Mouse (Mus musculus) small intestine, adult 2 months (tissue): ENCODE measurements around the gene Prom2.

ENCODE experiments used
- CTCF ChIP-seq: fragments of 200-500 bp; IDR thresholded peaks from 2 replicates; pipeline ENCODE4 v1.5.1; 2012; ENCODE audit warnings: low read depth, mild to moderate bottlenecking, control low read depth, inconsistent platforms, low read length, moderate library complexity, mixed read lengths; ENCODE audit not compliant: insufficient replicate concordance, insufficient read length; ENCODE audit errors: extremely low read depth
- POLR2A ChIP-seq: fragments of 200-500 bp; IDR thresholded peaks from 2 replicates; pipeline ENCODE4 v1.6.1; 2012; ENCODE audit warnings: low read depth, mild to moderate bottlenecking, control low read depth, inconsistent platforms, low read length, moderate library complexity

- TF ChIP-seq POLR2A, result no peak
- TF ChIP-seq CTCF, result no peak
Observed at GRCm38 (mm10) chr2:127525004-127525775, 16.1 kb downstream of the Prom2 start.
